Mouse (Mus musculus) ES-Bruce4 (cell line): ENCODE measurements around the gene Chid1.

Source experiments
- CTCF ChIP-seq: IDR thresholded peaks from one replicate; pipeline ENCODE4 v1.8.1; 2011; ENCODE audit warnings: low read depth, low read length
- EP300 ChIP-seq: IDR thresholded peaks from 2 replicates; pipeline ENCODE4 v1.6.1; 2011; ENCODE audit warnings: low read depth, low read length; ENCODE audit not compliant: insufficient read depth
- POLR2A ChIP-seq: IDR thresholded peaks from one replicate; pipeline ENCODE4 v1.8.1; 2011; ENCODE audit warnings: low read length; ENCODE audit not compliant: insufficient read depth

DNA sequence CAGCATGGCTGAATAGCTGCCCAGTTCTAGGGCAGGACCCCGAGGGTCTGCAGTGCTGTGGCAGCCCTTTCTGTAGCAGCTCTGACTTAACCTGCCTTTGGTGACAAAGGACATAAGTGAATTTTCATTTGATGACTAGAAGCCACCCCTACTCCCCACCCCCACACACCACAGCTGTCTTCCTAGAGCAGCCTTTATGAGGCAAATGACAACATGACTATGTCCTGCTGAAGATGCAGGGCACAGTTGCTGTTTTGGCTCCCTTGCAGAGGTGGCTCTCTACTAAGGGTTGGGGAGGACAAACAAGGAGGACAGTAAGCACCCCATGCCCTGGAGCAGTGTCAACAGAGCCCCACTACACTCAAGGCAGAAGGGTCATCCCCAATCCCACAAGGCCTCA lies 19.9 kb downstream of the Chid1 start:
- TF ChIP-seq CTCF (no peak), POLR2A (no peak), EP300 (no peak)
